Mouse (Mus musculus): ENCODE data around the gene Grik3. TPM values are rescaled to one million over a fixed set of nuclear protein-coding genes. Genes with fewer than 3 reads are reported as not detected.

The Grik3 gene
- polyA plus RNA-seq, 1 experiment from 2014 or later, result not detected

- ATAC-seq (no peak), DNase-seq (ENCODE audit: low read depth, low spot score) (no peak)
- TF ChIP-seq CTCF (IDR thresholded peaks at IDR 0.05), result no peak
- peaks cover 26% of the 10 kb centered on the region for H3K27me3 ChIP-seq
- in situ Hi-C loops (cut with MboI; ENCODE audit: low pct_unique_long_range_greater_than_20kb), result no loop called here
- ChIA-PET POLR2A (no interaction called here), CTCF (no interaction called here)
Measured at GRCm38 (mm10) chr4:125729305-125730220, 239.1 kb downstream of the Grik3 start.

- DNase-seq (ENCODE audit: low read depth, low spot score) (no peak), ATAC-seq (no peak)
- CTCF ChIA-PET, result no interaction called here
- H3K27me3 ChIP-seq, result peaks cover 23% of the 10 kb centered on the region
- POLR2A ChIA-PET, result no interaction called here
- TF ChIP-seq CTCF (IDR thresholded peaks at IDR 0.05), result no peak
- in situ Hi-C loops (cut with MboI; ENCODE audit: low pct_unique_long_range_greater_than_20kb), result no loop called here
Measured at GRCm38 (mm10) chr4:125730751-125731150, 240.3 kb downstream of the Grik3 start.

GRCm38 (mm10) chr4:125736783-125737182 is 246.3 kb downstream of the Grik3 start:
- TF ChIP-seq CTCF (IDR thresholded peaks at IDR 0.05), result no peak
- CTCF ChIA-PET, result no interaction called here

GRCm38 (mm10) chr4:125738825-125739224 is 248.3 kb downstream of the Grik3 start:
- ChIA-PET POLR2A (no interaction called here), CTCF (no interaction called here)
- in situ Hi-C loops (cut with MboI; ENCODE audit: low pct_unique_long_range_greater_than_20kb), result no loop called here
- DNase-seq (ENCODE audit: low read depth, low spot score), result no peak
- TF ChIP-seq CTCF (IDR thresholded peaks at IDR 0.05), result no peak
- peaks cover 12% of the 10 kb centered on the region for H3K27me3 ChIP-seq
- ATAC-seq, result no peak

More at GRCm38 (mm10) chr4:125736783-125737182, 246.3 kb downstream of the Grik3 start:
- in situ Hi-C loops (cut with MboI; ENCODE audit: low pct_unique_long_range_greater_than_20kb), result no loop called here
- ATAC-seq, result no peak
- H3K27me3 ChIP-seq, result peaks cover 12% of the 10 kb centered on the region
- DNase-seq (ENCODE audit: low read depth, low spot score), result no peak
- POLR2A ChIA-PET, result no interaction called here

- ChIA-PET CTCF (no interaction called here), POLR2A (no interaction called here)
- DNase-seq (ENCODE audit: low read depth, low spot score), result no peak
- TF ChIP-seq CTCF (IDR thresholded peaks at IDR 0.05), result no peak
- no peak for ATAC-seq
- in situ Hi-C loops (cut with MboI; ENCODE audit: low pct_unique_long_range_greater_than_20kb), result no loop called here
- peaks cover 12% of the 10 kb centered on the region for H3K27me3 ChIP-seq
Measured at GRCm38 (mm10) chr4:125742162-125742571, 251.7 kb downstream of the Grik3 start.

GRCm38 (mm10) chr4:125745902-125746301 is 255.4 kb downstream of the Grik3 start:
- in situ Hi-C loops (cut with MboI; ENCODE audit: low pct_unique_long_range_greater_than_20kb), result no loop called here
- POLR2A ChIA-PET, result no interaction called here
- TF ChIP-seq CTCF (IDR thresholded peaks at IDR 0.05), result no peak
- no peaks in the 10 kb centered on the region for H3K27me3 ChIP-seq
- no peak for ATAC-seq
- DNase-seq (ENCODE audit: low read depth, low spot score), result no peak
- CTCF ChIA-PET, result no interaction called here

GRCm38 (mm10) chr4:125756393-125756792 is 265.9 kb downstream of the Grik3 start:
- CTCF ChIA-PET, result no interaction called here
- peaks cover 14% of the 10 kb centered on the region for H3K27me3 ChIP-seq
- ATAC-seq (no peak), DNase-seq (ENCODE audit: low read depth, low spot score) (no peak)
- TF ChIP-seq CTCF (IDR thresholded peaks at IDR 0.05), result no peak
- in situ Hi-C loops (cut with MboI; ENCODE audit: low pct_unique_long_range_greater_than_20kb), result no loop called here
- POLR2A ChIA-PET, result no interaction called here

GRCm38 (mm10) chr4:125760326-125760725 is 269.8 kb downstream of the Grik3 start:
- POLR2A ChIA-PET, result no interaction called here
- in situ Hi-C loops (cut with MboI; ENCODE audit: low pct_unique_long_range_greater_than_20kb), result no loop called here
- CTCF ChIA-PET, result no interaction called here

GRCm38 (mm10) chr4:125763056-125763455 is 272.6 kb downstream of the Grik3 start:
- no peak for TF ChIP-seq CTCF (IDR thresholded peaks at IDR 0.05)
- ChIA-PET POLR2A (no interaction called here), CTCF (no interaction called here)
- in situ Hi-C loops (cut with MboI; ENCODE audit: low pct_unique_long_range_greater_than_20kb), result no loop called here
- DNase-seq (ENCODE audit: low read depth, low spot score) (no peak), ATAC-seq (no peak)
- H3K27me3 ChIP-seq, result peaks cover 4% of the 10 kb centered on the region

More at GRCm38 (mm10) chr4:125760326-125760725, 269.8 kb downstream of the Grik3 start:
- DNase-seq (ENCODE audit: low read depth, low spot score) (no peak), ATAC-seq (no peak)
- no peak for TF ChIP-seq CTCF (IDR thresholded peaks at IDR 0.05)
- peaks cover 11% of the 10 kb centered on the region for H3K27me3 ChIP-seq

All from Patski (cell line).